Mouse (Mus musculus): ENCODE measurements at regions not wholly inside any gene's neighbourhood (a gene's known extent, or its start where the extent isn't known, plus 50 kb on each side); places are given as distances from the start of the nearest gene placed in this dataset.
A peak's percentile ranks its signal among the peaks of the same experiment; 100 is the strongest.

GRCm38 (mm10) chr16:93431316-93431715 is 172.5 kb downstream of the Setd4 start:
- no peak for ATAC-seq (replicated peaks; ENCODE audit: insufficient number of reproducible peaks, insufficient read depth, low FRiP score, low read depth)
- Histone ChIP-seq H3K9ac (no peak overlapping the region), H3K27me3 (0 out of 2 replicates have a peak, but pooled peaks cover 4% of the 10 kb centered on the region), H3K27ac (no peak overlapping the region), H3K4me3 (no peak overlapping the region), H3K4me1 (replicated peaks) (no peaks in the 10 kb centered on the region), H3K36me3 (no peaks in the 10 kb centered on the region), H3K4me2 (no peak overlapping the region), H3K9me3 (replicated peaks) (no peaks in the 10 kb centered on the region)
- 63% methylated on average over 5 of the region's 5 CpGs for WGBS

GRCm38 (mm10) chr16:93429324-93429781 is 174.5 kb downstream of the Setd4 start:
- Histone ChIP-seq H3K9ac (no peak overlapping the region), H3K4me2 (no peak overlapping the region), H3K4me1 (replicated peaks) (no peaks in the 10 kb centered on the region), H3K27ac (no peak overlapping the region), H3K4me3 (no peak overlapping the region), H3K9me3 (replicated peaks) (no peaks in the 10 kb centered on the region), H3K36me3 (no peaks in the 10 kb centered on the region), H3K27me3 (no peaks in the 10 kb centered on the region)
- no peak for ATAC-seq (replicated peaks; ENCODE audit: insufficient number of reproducible peaks, insufficient read depth, low FRiP score, low read depth)
- 58% methylated on average over 8 of the region's 8 CpGs for WGBS

GRCm38 (mm10) chr16:93427264-93427663 is 176.6 kb downstream of the Setd4 start:
- Histone ChIP-seq H3K4me3 (no peak overlapping the region), H3K36me3 (no peaks in the 10 kb centered on the region), H3K9me3 (replicated peaks) (no peaks in the 10 kb centered on the region), H3K4me2 (no peak overlapping the region), H3K27me3 (peaks cover 13% of the 10 kb centered on the region; the same call in 1 of the 2 replicates), H3K4me1 (replicated peaks) (peaks cover 15% of the 10 kb centered on the region), H3K27ac (no peak overlapping the region), H3K9ac (no peak overlapping the region)
- no peak for ATAC-seq (replicated peaks; ENCODE audit: insufficient number of reproducible peaks, insufficient read depth, low FRiP score, low read depth)
- 68% methylated on average over 4 of the region's 4 CpGs for WGBS

- Histone ChIP-seq H3K27me3 (peaks cover 13% of the 10 kb centered on the region; the same call in 1 of the 2 replicates), H3K4me1 (replicated peaks) (peaks cover 18% of the 10 kb centered on the region), H3K9me3 (replicated peaks) (no peaks in the 10 kb centered on the region), H3K4me2 (no peak overlapping the region), H3K27ac (no peak overlapping the region), H3K36me3 (no peaks in the 10 kb centered on the region), H3K9ac (no peak overlapping the region), H3K4me3 (no peak overlapping the region)
- WGBS, result 76% methylated on average over 6 of the region's 6 CpGs
- no peak for ATAC-seq (replicated peaks; ENCODE audit: insufficient number of reproducible peaks, insufficient read depth, low FRiP score, low read depth)
Observed at GRCm38 (mm10) chr16:93425731-93426130, 178.1 kb downstream of the Setd4 start.

GRCm38 (mm10) chr16:93423174-93423573 is 180.7 kb downstream of the Setd4 start:
- no peaks in the 10 kb centered on the region for H3K36me3 ChIP-seq
- H3K4me3 ChIP-seq, result peak overlapping the region; percentile 25
- H3K27ac ChIP-seq, result no peak overlapping the region
- H3K4me1 ChIP-seq (replicated peaks), result peaks cover 18% of the 10 kb centered on the region
- peaks cover 13% of the 10 kb centered on the region; the same call in 1 of the 2 replicates for H3K27me3 ChIP-seq
- H3K9ac ChIP-seq, result no peak overlapping the region
- WGBS, result 9% methylated on average over 13 of the region's 13 CpGs
- H3K4me2 ChIP-seq, result peak overlapping the region; percentile 58
- ATAC-seq (replicated peaks; ENCODE audit: insufficient number of reproducible peaks, insufficient read depth, low FRiP score, low read depth), result no peak
- H3K9me3 ChIP-seq (replicated peaks), result no peaks in the 10 kb centered on the region

- H3K27ac ChIP-seq, result no peak overlapping the region
- ATAC-seq (replicated peaks; ENCODE audit: insufficient number of reproducible peaks, insufficient read depth, low FRiP score, low read depth), result no peak
- peaks cover 13% of the 10 kb centered on the region; the same call in 1 of the 2 replicates for H3K27me3 ChIP-seq
- H3K4me1 ChIP-seq (replicated peaks), result peaks cover 18% of the 10 kb centered on the region
- H3K9me3 ChIP-seq (replicated peaks), result no peaks in the 10 kb centered on the region
- no peak overlapping the region for H3K4me2 ChIP-seq
- no peak overlapping the region for H3K4me3 ChIP-seq
- WGBS, result 52% methylated on average over 13 of the region's 13 CpGs
- H3K9ac ChIP-seq, result no peak overlapping the region
- no peaks in the 10 kb centered on the region for H3K36me3 ChIP-seq
Observed at GRCm38 (mm10) chr16:93422221-93422620, 181.6 kb downstream of the Setd4 start.

GRCm38 (mm10) chr16:93418246-93418645 is 185.6 kb downstream of the Setd4 start:
- no peak overlapping the region for H3K4me3 ChIP-seq
- H3K4me2 ChIP-seq, result no peak overlapping the region
- no peak overlapping the region for H3K9ac ChIP-seq
- H3K9me3 ChIP-seq (replicated peaks), result no peaks in the 10 kb centered on the region
- peaks cover 5% of the 10 kb centered on the region; the same call in 1 of the 2 replicates for H3K27me3 ChIP-seq
- no peaks in the 10 kb centered on the region for H3K36me3 ChIP-seq
- H3K4me1 ChIP-seq (replicated peaks), result peaks cover 11% of the 10 kb centered on the region
- ATAC-seq (replicated peaks; ENCODE audit: insufficient number of reproducible peaks, insufficient read depth, low FRiP score, low read depth), result no peak
- no peak overlapping the region for H3K27ac ChIP-seq
- 71% methylated on average over 8 of the region's 8 CpGs for WGBS

- 84% methylated on average over 8 of the region's 8 CpGs for WGBS
- Histone ChIP-seq H3K4me3 (no peak overlapping the region), H3K27me3 (0 out of 2 replicates have a peak, but pooled peaks cover 2% of the 10 kb centered on the region), H3K4me2 (no peak overlapping the region), H3K9ac (no peak overlapping the region), H3K9me3 (replicated peaks) (no peaks in the 10 kb centered on the region), H3K27ac (no peak overlapping the region), H3K36me3 (no peaks in the 10 kb centered on the region), H3K4me1 (replicated peaks) (peaks cover 7% of the 10 kb centered on the region)
- no peak for ATAC-seq (replicated peaks; ENCODE audit: insufficient number of reproducible peaks, insufficient read depth, low FRiP score, low read depth)
Observed at GRCm38 (mm10) chr16:93417831-93418230, 186.0 kb downstream of the Setd4 start.

- no peak overlapping the region for H3K4me3 ChIP-seq
- no peak overlapping the region for H3K9ac ChIP-seq
- H3K4me2 ChIP-seq, result no peak overlapping the region
- no peak for ATAC-seq (replicated peaks; ENCODE audit: insufficient number of reproducible peaks, insufficient read depth, low FRiP score, low read depth)
- H3K9me3 ChIP-seq (replicated peaks), result no peaks in the 10 kb centered on the region
- H3K27ac ChIP-seq, result no peak overlapping the region
- no peaks in the 10 kb centered on the region for H3K4me1 ChIP-seq (replicated peaks)
- peaks cover 10% of the 10 kb centered on the region; the same call in 1 of the 2 replicates for H3K27me3 ChIP-seq
- no peaks in the 10 kb centered on the region for H3K36me3 ChIP-seq
- 70% methylated on average over 16 of the region's 16 CpGs for WGBS
Observed at GRCm38 (mm10) chr16:93392024-93392675, 211.7 kb downstream of the Setd4 start.

GRCm38 (mm10) chr16:93387578-93388116 is 216.2 kb downstream of the Setd4 start:
- Histone ChIP-seq H3K4me1 (replicated peaks) (no peaks in the 10 kb centered on the region), H3K4me3 (no peak overlapping the region), H3K27me3 (peaks cover 14% of the 10 kb centered on the region; the same call in 1 of the 2 replicates), H3K36me3 (no peaks in the 10 kb centered on the region), H3K9ac (no peak overlapping the region), H3K27ac (no peak overlapping the region), H3K9me3 (replicated peaks) (no peaks in the 10 kb centered on the region), H3K4me2 (no peak overlapping the region)
- 57% methylated on average over 11 of the region's 11 CpGs for WGBS
- no peak for ATAC-seq (replicated peaks; ENCODE audit: insufficient number of reproducible peaks, insufficient read depth, low FRiP score, low read depth)

- no peak overlapping the region for H3K9ac ChIP-seq
Observed at GRCm38 (mm10) chr16:93384039-93384537, 219.8 kb downstream of the Setd4 start.

More at GRCm38 (mm10) chr16:93384039-93384537, 219.8 kb downstream of the Setd4 start:
- no peak overlapping the region for H3K4me2 ChIP-seq
- peaks cover 17% of the 10 kb centered on the region for H3K4me1 ChIP-seq (replicated peaks)
- ATAC-seq (replicated peaks; ENCODE audit: insufficient number of reproducible peaks, insufficient read depth, low FRiP score, low read depth), result no peak
- no peaks in the 10 kb centered on the region for H3K36me3 ChIP-seq
- no peak overlapping the region for H3K27ac ChIP-seq
- H3K9me3 ChIP-seq (replicated peaks), result no peaks in the 10 kb centered on the region
- no peak overlapping the region for H3K4me3 ChIP-seq
- H3K27me3 ChIP-seq, result peaks cover 19% of the 10 kb centered on the region; the same call in 1 of the 2 replicates
- whole genome bisulfite sequencing, result 35% methylated on average over 8 of the region's 8 CpGs

All from heart, embryonic 15.5 days (tissue).